Mouse (Mus musculus) spleen, postnatal 4 days (tissue): ENCODE data around the gene Cacna1i.

ENCODE experiments used
- DNase-seq, 2 experiments: peaks; one replicate each; pipeline ENCODE4 v3.0.0; 2022; ENCODE audit warnings: low spot score in 2 of 2

Gene Cacna1i

DNA sequence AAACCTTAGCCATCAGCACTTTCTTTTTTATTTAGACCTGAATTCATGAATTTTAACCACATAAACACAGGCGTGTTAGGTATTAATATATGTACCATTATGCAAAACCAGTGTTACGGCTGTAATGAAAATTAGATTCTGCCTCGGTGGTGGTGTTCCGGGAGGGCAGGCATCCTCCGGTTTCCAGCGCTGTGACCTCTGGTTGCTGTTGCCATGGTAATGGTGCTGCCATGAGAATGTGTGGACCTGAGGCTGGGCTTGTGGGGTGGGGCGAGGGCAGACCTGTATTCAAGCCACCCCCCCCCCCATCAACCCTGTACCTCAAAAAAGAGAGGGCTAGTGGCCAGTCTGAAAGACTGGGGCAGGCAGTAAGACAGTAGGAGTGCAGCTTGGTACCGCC lies 114.9 kb downstream of the Cacna1i start:
- DNase-seq = no peak

DNA sequence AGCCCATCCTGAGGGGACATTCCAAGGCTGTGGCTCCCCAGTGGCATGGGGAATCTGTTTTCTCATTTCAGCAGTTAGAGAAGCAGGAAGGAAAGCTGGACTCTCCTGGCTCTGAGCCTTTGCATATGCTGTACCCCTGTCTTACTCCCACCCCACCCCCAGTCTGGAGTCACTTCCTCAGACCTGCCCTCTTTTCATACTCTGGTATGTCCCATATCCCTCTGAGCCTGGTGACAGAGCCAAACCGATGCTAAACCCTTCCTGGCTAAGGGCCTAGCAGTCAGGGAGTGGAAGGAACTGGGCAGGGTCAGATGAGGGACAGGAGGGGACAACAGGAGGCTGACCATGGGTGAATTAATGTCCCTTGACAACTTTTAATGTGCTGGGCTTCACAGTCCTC lies 120.8 kb downstream of the Cacna1i start:
- DNase-seq = no peak

DNA sequence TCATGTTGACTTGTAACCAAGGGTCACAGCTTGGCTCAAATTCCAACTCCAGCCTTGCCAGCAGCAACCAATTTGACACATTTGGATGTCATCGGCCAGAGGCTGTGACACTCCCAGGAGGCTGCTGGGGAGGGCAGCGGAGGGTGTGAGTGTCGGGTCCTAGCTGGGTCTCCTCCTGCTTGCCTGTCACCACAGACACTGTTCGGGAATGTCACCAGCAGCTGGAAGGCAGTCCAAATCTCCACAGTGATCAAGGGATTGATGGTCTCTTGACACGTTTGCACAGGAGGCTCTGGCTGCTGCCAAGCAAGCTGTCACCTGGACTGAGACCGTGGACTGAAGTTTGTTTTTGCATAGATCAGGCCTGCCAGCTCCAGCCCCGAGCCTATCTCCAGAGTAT lies 123.6 kb downstream of the Cacna1i start:
- no peak for DNase-seq

DNA sequence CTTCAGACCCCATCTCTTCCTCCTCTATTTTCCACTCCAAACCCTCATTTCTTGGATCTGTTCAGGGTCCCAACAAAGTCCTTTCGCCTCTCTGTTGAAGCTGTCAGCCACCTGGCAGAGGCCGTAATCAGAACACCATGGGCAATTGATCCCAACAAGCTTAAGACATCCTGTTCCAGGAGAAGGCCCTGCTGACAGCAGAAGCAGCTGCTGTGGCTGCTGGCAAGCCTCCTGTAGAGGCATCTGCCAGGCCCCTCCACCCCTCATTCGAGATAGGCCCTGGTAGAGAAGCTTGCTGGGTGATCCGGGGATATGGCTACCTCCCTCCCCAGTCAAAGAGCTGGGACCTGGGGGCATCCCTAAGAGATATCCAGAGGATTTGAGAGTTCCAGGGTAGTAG lies 126.0 kb downstream of the Cacna1i start:
- no peak for DNase-seq

DNA sequence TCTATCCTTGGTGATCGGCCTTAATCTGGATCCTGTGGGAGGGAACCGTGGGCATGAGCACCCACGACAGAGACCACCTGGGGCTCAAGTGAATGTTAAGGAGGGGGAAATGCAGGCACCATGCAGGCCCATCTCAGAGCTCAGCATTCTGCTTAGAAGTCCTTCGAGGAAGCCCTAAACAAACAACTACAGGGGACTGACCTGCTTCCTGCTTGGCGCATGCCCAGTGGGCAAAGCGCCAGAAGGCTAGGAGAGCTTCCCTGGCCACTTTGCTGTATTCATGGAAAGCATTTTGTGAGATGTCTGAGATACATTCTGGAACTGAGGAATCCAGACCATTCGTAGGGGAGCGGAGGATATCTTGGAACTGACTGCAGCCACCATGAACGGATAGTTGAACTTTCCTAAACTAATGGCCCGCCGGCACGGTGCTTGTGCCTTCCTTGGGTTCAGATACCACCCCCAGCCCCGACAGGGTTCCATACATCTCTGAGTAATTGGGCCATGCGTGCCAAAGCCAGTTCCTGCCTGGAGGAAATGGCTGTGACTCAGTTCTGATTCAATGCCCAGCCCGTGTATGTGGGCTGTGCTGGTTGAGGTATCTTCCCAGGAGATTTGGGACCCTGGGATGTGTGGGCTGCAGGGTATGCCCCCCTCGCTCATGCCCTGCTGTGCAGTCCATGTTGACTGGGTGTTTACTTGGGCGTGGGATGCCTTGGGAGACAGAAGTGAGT lies 127.1 kb downstream of the Cacna1i start:
- DNase-seq = no peak

DNA sequence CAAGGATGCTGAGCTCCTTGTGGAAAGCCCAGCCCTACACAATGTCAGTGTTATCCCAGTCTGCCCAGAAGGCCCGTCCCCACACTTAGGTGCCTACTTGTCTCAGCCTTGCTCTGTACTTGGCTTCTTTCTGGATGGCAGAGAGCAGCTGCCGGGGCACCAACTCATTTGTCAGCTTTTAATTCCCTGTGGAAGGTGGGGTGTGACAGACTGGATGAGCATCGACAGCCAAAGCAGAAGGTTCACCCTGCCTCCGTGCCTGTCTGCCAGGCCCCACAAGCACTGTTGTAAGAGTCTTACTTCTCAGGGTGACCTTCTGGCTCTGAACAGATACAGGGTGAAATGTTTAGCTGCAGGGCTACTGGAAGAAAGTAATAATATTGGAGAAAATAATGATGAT lies 128.1 kb downstream of the Cacna1i start:
- DNase-seq = no peak

DNA sequence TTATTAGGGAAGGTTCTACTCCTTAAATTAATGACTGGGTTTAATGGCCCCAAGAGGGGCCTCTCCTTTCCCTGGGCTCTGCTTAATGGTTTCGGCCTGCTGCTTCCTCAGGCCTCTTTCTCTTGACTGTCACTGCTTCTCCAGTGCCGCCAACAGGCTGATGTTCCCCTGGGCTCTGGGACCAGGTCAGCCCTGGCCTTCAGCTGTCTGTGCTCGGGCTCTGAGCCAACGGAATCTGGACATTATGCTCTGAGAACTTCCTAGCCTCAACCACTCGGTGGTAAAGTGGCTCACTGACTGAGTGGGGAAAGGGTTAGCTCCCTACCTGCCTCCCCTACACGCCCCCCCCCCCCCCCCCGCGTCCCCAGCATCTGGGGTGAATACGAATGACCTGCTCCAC lies 130.0 kb downstream of the Cacna1i start:
- DNase-seq = no peak

DNA sequence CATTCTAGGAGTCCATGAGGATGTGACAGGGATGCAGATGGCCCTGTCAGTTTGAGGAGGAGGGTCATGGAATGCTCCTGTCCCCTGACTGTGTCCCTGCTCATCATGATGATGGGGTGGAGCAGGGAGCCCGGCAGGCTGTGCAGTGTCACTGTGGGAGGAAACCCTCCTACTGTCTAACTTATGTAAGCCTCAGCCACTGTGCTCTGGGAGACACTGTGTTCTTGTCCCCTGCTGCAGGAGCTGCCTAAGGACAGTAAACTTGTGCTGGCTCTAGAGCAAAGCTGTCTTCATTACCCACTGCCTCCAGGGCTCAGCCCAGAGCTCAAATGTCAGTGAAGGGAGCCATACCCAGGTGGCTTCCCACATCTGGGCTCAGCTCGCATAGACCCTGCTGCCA lies 131.1 kb downstream of the Cacna1i start:
- DNase-seq = no peak

DNA sequence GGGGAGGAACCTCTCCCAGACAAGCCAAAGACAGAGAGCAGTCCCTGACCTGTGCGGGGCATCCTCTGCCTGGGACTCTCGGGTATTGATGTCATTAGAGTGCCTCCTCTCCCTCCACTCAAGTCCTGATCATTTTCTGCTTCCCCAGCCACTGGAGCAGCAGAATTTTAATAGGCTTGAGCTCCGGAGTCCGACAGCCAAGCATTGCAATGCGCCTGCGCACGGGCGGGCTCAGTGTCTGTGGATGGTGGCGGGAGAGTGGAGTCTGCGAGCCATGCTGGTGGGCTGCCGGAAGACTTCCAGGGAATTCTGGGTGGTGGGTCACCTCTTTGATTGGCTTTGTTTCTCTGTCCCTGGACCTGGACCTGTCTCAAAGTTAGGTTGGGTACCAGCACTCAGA lies 143.3 kb downstream of the Cacna1i start:
- no peak for DNase-seq

DNA sequence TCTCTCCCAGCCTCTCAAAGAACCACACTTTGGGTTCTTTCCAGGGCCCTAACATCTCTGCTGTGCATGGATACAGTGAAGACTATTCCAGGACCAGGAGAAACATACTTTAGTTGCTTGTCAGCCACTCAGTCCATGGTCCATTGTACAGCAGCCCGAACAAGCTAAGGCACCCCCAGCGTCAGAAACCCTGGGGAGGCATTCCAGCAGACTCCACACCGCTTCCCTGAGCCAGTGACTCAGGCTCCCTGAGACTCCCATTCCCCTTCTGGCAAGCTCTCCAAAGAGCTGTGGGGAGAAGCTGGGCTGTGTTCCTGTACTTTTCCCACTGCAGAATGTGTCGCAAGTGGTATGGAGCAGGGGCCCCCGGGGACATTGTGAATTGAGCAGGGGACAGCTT lies 149.9 kb downstream of the Cacna1i start:
- no peak for DNase-seq

DNA sequence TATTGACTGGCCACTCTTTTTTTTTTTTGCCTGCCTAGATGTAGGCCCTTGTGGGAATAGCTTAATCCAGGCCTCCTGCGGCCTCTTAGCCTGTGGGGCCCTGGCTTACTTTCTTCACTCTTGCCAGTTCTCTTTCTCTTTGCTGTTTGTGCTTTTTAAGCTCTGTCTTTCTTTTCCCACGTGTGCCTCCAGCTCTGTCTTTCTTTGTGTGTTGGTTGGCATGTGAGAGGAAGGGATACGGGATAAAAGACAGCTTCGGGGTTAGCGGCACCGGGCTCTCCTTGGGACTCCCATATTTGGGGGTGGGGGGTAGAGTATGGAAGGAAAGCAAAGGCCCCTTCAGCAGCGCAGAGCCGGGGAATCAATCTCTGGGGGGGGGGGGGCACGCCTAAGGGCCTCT lies 151.0 kb downstream of the Cacna1i start:
- DNase-seq = no peak

DNA sequence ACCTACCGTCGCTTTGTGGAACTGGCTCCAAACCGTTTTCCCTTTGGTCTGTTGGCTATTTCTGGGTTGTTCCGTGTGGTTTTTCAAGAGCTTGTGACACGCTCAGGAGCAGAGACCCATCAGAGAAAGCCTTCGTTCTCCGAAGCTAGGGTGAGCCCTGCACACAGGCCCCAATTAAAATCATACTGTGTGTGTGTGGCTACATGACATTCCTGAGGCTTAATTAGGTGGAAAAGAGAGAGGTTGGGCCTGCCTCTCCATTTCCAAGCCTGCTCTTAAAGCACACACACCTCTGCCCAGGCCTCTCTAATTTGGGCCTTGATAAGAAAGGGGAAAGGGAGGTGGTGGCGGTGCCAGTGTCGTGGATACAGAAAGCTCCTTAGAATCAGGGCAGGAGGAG lies 151.4 kb downstream of the Cacna1i start:
- no peak for DNase-seq

DNA sequence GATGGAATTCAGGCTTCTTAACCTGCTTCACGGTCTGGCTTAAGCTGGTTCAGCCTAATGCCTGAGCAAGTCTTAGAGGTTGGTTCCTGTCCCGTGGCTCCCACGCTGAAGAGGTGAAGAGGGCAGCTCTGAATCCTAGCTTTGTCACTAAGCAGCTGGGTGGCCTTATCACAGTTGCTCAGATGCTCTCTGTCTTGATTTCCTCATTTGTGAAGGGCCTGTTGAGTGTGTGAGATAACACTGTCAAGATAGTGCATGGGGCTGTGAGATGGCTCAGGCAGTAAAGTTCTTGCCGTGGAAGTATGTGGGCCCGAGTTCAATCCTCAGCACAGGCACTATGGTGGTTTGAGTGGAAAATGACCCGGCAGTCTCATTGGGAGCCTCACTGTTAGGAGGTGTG lies 153.2 kb downstream of the Cacna1i start:
- DNase-seq = no peak

DNA sequence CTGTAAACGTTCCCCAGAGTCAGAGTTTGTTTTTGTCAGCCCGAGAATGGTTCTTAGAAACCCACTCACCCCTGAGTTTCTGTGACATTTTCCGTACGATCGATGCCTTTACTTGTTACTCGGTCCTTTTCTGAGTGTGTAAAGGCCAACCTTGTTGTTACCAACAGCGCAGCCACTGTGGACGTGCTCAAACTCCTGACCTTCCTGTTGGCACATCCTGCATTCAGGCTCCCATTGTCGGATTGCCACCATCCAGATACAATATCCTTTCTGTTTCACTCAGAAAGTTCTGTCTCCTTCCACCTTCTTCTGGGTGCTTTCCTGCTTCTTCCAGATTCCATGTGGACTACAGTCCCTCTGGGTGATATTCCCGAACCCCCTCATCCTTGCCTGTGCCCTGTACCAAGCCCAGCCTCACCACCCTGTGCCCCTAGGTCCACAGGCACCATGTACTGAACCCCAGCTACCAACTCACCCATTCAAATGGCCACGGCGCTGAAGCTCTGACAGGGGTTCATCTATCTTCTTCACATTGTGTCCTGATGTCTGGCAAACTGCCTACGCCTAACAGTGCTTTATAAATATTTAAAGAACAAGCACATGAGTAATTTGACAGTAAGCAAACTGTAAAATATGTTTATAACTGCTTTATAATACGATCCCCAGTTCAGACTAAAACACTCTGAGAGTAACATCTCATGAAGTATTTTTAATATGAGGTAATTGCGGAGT lies 159.1 kb downstream of the Cacna1i start:
- DNase-seq = no peak
